Mouse (Mus musculus): ENCODE data around the gene Nfic. TPM values are rescaled to one million over a fixed set of nuclear protein-coding genes. Genes with fewer than 3 reads are reported as not detected.

Gene Nfic
- polyA plus RNA-seq (2014; fragmentation: Nextera tagmentation; extraction: Ambion mirVana) = 100.0 and 103 TPM in 2 replicates

- Histone ChIP-seq H3K9me3 (ENCODE audit: control insufficient read depth, low read length) (no peaks in the 10 kb centered on the region; the same call in 1 of the 2 replicates), H3K36me3 (ENCODE audit: control insufficient read depth, insufficient read depth, low read length) (no peaks in the 10 kb centered on the region), H3K27ac (replicated peaks; ENCODE audit: low read depth, low read length) (no peak within 1 kb of the TSS), H3K4me1 (ENCODE audit: control insufficient read depth, insufficient read depth, low read length) (no peaks in the 10 kb centered on the region), H3K27me3 (replicated peaks; ENCODE audit: control insufficient read depth, insufficient read depth, low read length) (peaks cover 93% of the 10 kb centered on the region), H3K4me2 (ENCODE audit: low read depth, low read length) (no peak within 1 kb of the TSS), H3K4me3 (ENCODE audit: low read depth, low read length) (no peak within 1 kb of the TSS), H3K9ac (ENCODE audit: low read depth, low read length) (no peak within 1 kb of the TSS)
- WGBS = 63% methylated on average over 24 of the region's 28 CpGs
- DNase-seq (ENCODE audit: low spot score) (no peak), ATAC-seq (ENCODE audit: low read depth) (no peak)
These were observed at the start of gene Nfic for GRCm38 (mm10) chr10:81455181-81455895. Gene Nfic (minus strand): TSS chr10:81455635.

- H3K4me1 ChIP-seq (ENCODE audit: control insufficient read depth, insufficient read depth, low read length) = no peaks in the 10 kb centered on the region
- H3K4me3 ChIP-seq (ENCODE audit: low read depth, low read length) = peak overlapping the region; percentile 35
- WGBS = 15% methylated on average over 27 of the region's 36 CpGs
- H3K27ac ChIP-seq (replicated peaks; ENCODE audit: low read depth, low read length) = no peak overlapping the region
- H3K4me2 ChIP-seq (ENCODE audit: low read depth, low read length) = peak overlapping the region; percentile 59
- H3K9ac ChIP-seq (ENCODE audit: low read depth, low read length) = peak overlapping the region; percentile 49; the same call in 1 of the 2 replicates
- no peaks in the 10 kb centered on the region for H3K27me3 ChIP-seq (replicated peaks; ENCODE audit: control insufficient read depth, insufficient read depth, low read length)
- no peaks in the 10 kb centered on the region for H3K9me3 ChIP-seq (ENCODE audit: control insufficient read depth, low read length)
- DNase-seq (ENCODE audit: low spot score) = peak; percentile 63
- ATAC-seq (ENCODE audit: low read depth) = peak; percentile 34
- H3K36me3 ChIP-seq (ENCODE audit: control insufficient read depth, insufficient read depth, low read length) = no peaks in the 10 kb centered on the region
These were observed 47.2 kb upstream of the Nfic start for GRCm38 (mm10) chr10:81502658-81503057.

DNA sequence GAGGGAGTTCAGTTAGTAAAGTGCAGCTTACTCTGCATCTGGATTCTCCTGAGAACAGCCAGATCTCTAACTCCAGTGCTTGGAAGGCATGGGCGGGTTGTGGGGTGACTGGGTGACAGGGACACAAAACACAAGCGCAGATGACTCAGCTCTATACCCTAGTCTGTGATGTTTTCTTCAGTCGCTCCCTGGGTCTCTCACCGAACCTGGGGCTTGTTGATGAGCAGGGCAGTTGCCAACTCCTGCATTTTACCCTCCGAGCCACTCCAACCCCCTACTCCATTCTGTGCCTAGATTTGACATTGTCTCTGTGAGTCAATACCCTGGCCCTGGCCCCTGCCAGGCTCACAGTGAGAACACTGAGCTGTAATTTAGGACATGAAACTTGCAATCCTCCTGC, 46.4 kb upstream of the Nfic start:
- Histone ChIP-seq H3K4me2 (ENCODE audit: low read depth, low read length) (no peak overlapping the region), H3K36me3 (ENCODE audit: control insufficient read depth, insufficient read depth, low read length) (no peaks in the 10 kb centered on the region), H3K9ac (ENCODE audit: low read depth, low read length) (no peak overlapping the region), H3K27me3 (replicated peaks; ENCODE audit: control insufficient read depth, insufficient read depth, low read length) (no peaks in the 10 kb centered on the region), H3K27ac (replicated peaks; ENCODE audit: low read depth, low read length) (no peak overlapping the region), H3K9me3 (ENCODE audit: control insufficient read depth, low read length) (no peaks in the 10 kb centered on the region), H3K4me3 (ENCODE audit: low read depth, low read length) (no peak overlapping the region), H3K4me1 (ENCODE audit: control insufficient read depth, insufficient read depth, low read length) (no peaks in the 10 kb centered on the region)
- ATAC-seq (ENCODE audit: low read depth) = no peak
- WGBS = 82% methylated on average over 5 of the region's 5 CpGs
- DNase-seq (ENCODE audit: low spot score) = no peak

GRCm38 (mm10) chr10:81500032-81500431, 44.6 kb upstream of the Nfic start, which contains the start of gene S1pr4:
Gene S1pr4 (minus strand): TSS chr10:81500132.
- H3K4me2 ChIP-seq (ENCODE audit: low read depth, low read length) = no peak within 1 kb of the TSS
- peak within 1 kb of the TSS; percentile 25; the same call in 1 of the 2 replicates for H3K9ac ChIP-seq (ENCODE audit: low read depth, low read length)

DNA sequence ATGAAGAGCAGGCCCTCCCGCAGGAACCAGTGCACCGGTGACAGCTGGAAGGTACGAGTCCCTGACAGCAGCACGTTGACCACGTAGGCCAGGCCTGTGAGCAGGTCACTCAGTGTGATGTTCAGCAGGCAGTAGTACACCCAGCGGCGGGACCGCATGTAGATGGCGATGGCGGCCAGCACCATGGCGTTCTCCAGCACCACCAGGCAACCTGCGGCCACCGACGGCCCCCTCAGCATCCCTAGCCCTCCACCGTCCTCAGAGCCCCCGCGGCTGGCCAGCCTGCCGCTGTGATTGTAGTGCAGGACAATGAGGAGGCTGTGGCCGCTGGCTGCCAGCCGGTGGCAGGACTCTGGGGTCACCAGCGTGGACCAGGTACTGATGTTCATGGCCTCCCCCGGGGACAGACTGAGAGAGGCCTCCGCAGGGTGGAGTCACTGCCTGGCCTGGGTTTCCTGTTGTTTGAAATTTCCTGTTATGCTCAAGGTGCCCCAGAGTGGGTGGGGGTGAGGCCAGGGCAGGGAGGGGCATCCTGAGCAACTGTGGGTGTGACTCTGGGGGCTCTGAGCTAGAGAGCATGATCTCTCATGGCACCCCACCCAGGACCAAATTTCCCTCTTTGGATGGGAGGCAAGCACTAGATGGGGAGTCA, 43.9 kb upstream of the Nfic start:
- Histone ChIP-seq H3K36me3 (ENCODE audit: control insufficient read depth, insufficient read depth, low read length) (no peaks in the 10 kb centered on the region), H3K9ac (ENCODE audit: low read depth, low read length) (peak overlapping the region; percentile 25; the same call in 1 of the 2 replicates), H3K4me1 (ENCODE audit: control insufficient read depth, insufficient read depth, low read length) (peaks cover 10% of the 10 kb centered on the region), H3K27ac (replicated peaks; ENCODE audit: low read depth, low read length) (no peak overlapping the region), H3K27me3 (replicated peaks; ENCODE audit: control insufficient read depth, insufficient read depth, low read length) (no peaks in the 10 kb centered on the region), H3K9me3 (ENCODE audit: control insufficient read depth, low read length) (no peaks in the 10 kb centered on the region), H3K4me3 (ENCODE audit: low read depth, low read length) (no peak overlapping the region), H3K4me2 (ENCODE audit: low read depth, low read length) (no peak overlapping the region)
- ATAC-seq (ENCODE audit: low read depth) (no peak), DNase-seq (ENCODE audit: low spot score) (no peak)
- WGBS = 74% methylated on average over 9 of the region's 23 CpGs

More at GRCm38 (mm10) chr10:81500032-81500431, 44.6 kb upstream of the Nfic start, which contains the start of gene S1pr4:
- no peak within 1 kb of the TSS for H3K27ac ChIP-seq (replicated peaks; ENCODE audit: low read depth, low read length)
- peaks cover 3% of the 10 kb centered on the region for H3K4me1 ChIP-seq (ENCODE audit: control insufficient read depth, insufficient read depth, low read length)
- DNase-seq (ENCODE audit: low spot score) = no peak
- H3K4me3 ChIP-seq (ENCODE audit: low read depth, low read length) = no peak within 1 kb of the TSS
- no peaks in the 10 kb centered on the region for H3K36me3 ChIP-seq (ENCODE audit: control insufficient read depth, insufficient read depth, low read length)
- no peaks in the 10 kb centered on the region for H3K27me3 ChIP-seq (replicated peaks; ENCODE audit: control insufficient read depth, insufficient read depth, low read length)
- no peak for ATAC-seq (ENCODE audit: low read depth)
- no peaks in the 10 kb centered on the region for H3K9me3 ChIP-seq (ENCODE audit: control insufficient read depth, low read length)
- WGBS = 94% methylated on average over 2 of the region's 3 CpGs

DNA sequence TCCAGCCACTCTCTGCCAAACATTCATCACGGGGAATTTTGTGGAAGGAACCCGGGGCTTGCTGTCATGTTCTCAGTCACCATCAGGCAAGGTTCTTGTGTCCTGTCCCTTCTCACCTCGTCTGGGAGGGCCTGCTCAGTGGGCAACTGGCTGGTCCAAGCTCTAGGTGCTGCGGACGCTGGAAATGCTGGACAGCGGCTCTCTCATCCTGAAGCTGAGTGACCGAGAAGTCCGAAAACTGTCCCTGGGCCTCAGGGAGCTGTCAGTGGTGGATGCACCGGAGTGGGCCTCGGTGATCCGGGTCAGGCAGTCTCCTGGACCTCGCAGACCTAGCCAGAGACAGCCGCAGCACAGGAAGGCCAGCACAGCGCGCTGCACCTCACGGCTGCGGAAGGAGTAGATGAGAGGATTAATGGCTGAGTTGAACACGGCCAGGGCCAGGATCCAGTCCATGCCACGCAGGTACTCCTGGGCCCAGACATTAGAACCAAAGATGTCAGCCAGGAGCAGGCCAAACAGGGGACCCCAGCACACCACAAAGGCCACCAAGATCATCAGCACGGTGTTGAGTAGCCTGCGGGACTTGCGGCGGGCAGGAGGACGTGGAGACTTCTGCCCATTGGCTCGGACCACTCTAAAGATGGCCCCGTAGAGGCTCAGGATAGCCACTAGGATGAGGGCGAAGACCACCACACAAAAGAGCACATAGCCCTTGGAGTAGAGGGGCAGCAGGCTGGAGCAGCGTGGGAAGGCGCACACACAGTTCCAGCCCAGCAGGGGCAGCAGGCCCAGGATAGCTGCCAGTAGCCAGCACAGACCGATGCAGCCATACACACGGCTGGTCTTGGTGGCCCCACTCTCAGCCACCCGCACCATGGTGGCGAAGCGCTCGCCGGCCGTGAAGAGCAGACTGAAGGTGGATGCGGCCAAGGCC, 43.1 kb upstream of the Nfic start:
- no peaks in the 10 kb centered on the region for H3K36me3 ChIP-seq (ENCODE audit: control insufficient read depth, insufficient read depth, low read length)
- WGBS = 80% methylated on average over 29 of the region's 38 CpGs

DNA sequence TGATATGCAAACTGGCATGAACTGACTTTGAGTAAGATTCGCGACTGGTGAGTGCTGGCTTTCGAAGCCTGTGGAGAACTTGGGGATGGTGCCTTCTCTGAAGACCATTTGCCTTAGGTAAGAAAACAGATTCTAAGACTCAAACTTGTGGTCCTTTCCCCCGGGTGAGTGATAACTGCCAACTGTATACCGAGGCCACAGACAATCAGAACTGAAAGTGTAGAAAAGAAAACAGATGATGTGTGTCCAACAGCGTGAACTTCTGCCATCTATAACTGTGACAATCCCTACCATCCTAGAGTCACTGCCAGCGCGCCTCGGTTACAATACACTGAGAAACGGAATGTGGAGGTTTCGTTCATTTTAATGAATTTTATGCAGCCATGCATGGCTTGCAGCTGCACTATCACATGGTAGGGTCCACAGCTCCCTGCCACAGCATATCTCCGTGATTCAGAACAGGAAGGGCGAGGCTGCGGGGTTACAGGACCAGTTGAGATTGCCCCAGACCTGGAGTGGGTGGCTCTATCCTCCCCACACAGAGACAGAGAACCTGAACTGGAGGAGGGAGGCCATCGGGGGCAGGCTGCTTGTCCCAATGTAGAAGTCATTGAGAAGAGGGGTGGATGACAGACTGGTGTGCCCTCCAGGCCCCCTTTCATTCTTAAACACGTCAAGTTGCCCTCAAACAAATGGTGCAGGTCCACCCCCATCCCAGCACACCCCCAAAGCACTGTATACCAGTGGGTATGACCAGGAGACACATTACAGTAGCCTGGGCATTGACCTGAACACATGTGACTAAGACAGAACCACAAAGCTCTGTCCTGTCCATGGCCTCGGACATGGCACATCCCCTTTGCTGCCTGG, 42.2 kb upstream of the Nfic start:
- Histone ChIP-seq H3K4me2 (ENCODE audit: low read depth, low read length) (0 out of 2 replicates have a peak overlapping the region, but pooled peaks have one; percentile 54), H3K27ac (replicated peaks; ENCODE audit: low read depth, low read length) (no peak overlapping the region), H3K9me3 (ENCODE audit: control insufficient read depth, low read length) (no peaks in the 10 kb centered on the region), H3K36me3 (ENCODE audit: control insufficient read depth, insufficient read depth, low read length) (peaks cover 9% of the 10 kb centered on the region), H3K4me1 (ENCODE audit: control insufficient read depth, insufficient read depth, low read length) (peaks cover 10% of the 10 kb centered on the region), H3K4me3 (ENCODE audit: low read depth, low read length) (peak overlapping the region; percentile 80; the same call in 1 of the 2 replicates), H3K9ac (ENCODE audit: low read depth, low read length) (no peak overlapping the region), H3K27me3 (replicated peaks; ENCODE audit: control insufficient read depth, insufficient read depth, low read length) (no peaks in the 10 kb centered on the region)
- DNase-seq (ENCODE audit: low spot score) (no peak), ATAC-seq (ENCODE audit: low read depth) (no peak)
- 89% methylated on average over 16 of the region's 17 CpGs for WGBS

More for the DNA sequence above, 43.1 kb upstream of the Nfic start:
- Histone ChIP-seq H3K4me3 (ENCODE audit: low read depth, low read length) (no peak overlapping the region), H3K27ac (replicated peaks; ENCODE audit: low read depth, low read length) (no peak overlapping the region), H3K4me2 (ENCODE audit: low read depth, low read length) (no peak overlapping the region), H3K9ac (ENCODE audit: low read depth, low read length) (0 out of 2 replicates have a peak overlapping the region, but pooled peaks have one; percentile 25), H3K27me3 (replicated peaks; ENCODE audit: control insufficient read depth, insufficient read depth, low read length) (no peaks in the 10 kb centered on the region), H3K4me1 (ENCODE audit: control insufficient read depth, insufficient read depth, low read length) (peaks cover 10% of the 10 kb centered on the region), H3K9me3 (ENCODE audit: control insufficient read depth, low read length) (no peaks in the 10 kb centered on the region)
- ATAC-seq (ENCODE audit: low read depth) = no peak
- DNase-seq (ENCODE audit: low spot score) = no peak

All from embryonic facial prominence, embryonic 14.5 days (tissue).